Mouse (Mus musculus): Measurements from ENCODE around the gene Cep85l. TPM values are rescaled to one million over a fixed set of nuclear protein-coding genes. Genes with fewer than 3 reads are reported as not detected.
A peak's percentile ranks its signal among the peaks of the same experiment; 100 is the strongest.

Gene Cep85l
- polyA plus RNA-seq, 1 experiment = 7.8 TPM

- TF ChIP-seq POLR2A (IDR thresholded peaks at IDR 0.05; ENCODE audit: extremely low read depth, insufficient read depth, low read length) (no peak), CTCF (IDR thresholded peaks at IDR 0.05; ENCODE audit: extremely low read depth, insufficient read depth, low read length) (no peak)
- H3K4me3 ChIP-seq (ENCODE audit: insufficient read depth, low read length) = peak overlapping the region; percentile 100
- H3K4me1 ChIP-seq (ENCODE audit: control insufficient read depth, insufficient read depth, low read length) = peaks cover 7% of the 10 kb centered on the region
- peak overlapping the region; percentile 94 for H3K27ac ChIP-seq (ENCODE audit: insufficient read depth, low read length)
Observed at GRCm38 (mm10) chr10:53378981-53379708, 602 bp downstream of the Cep85l start.

GRCm38 (mm10) chr10:53378296-53378695 lies 1.5 kb downstream of the Cep85l start:
- H3K27ac ChIP-seq (ENCODE audit: insufficient read depth, low read length) = no peak overlapping the region
- no peak for TF ChIP-seq POLR2A (IDR thresholded peaks at IDR 0.05; ENCODE audit: extremely low read depth, insufficient read depth, low read length)
- no peak for TF ChIP-seq CTCF (IDR thresholded peaks at IDR 0.05; ENCODE audit: extremely low read depth, insufficient read depth, low read length)

GRCm38 (mm10) chr10:53377096-53377495 lies 2.7 kb downstream of the Cep85l start:
- TF ChIP-seq POLR2A (IDR thresholded peaks at IDR 0.05; ENCODE audit: extremely low read depth, insufficient read depth, low read length) (no peak), CTCF (IDR thresholded peaks at IDR 0.05; ENCODE audit: extremely low read depth, insufficient read depth, low read length) (no peak)
- Histone ChIP-seq H3K4me3 (ENCODE audit: insufficient read depth, low read length) (no peak overlapping the region; the same call in 1 of the 2 replicates), H3K4me1 (ENCODE audit: control insufficient read depth, insufficient read depth, low read length) (peaks cover 7% of the 10 kb centered on the region), H3K27ac (ENCODE audit: insufficient read depth, low read length) (no peak overlapping the region)

More at GRCm38 (mm10) chr10:53378296-53378695, 1.5 kb downstream of the Cep85l start:
- Histone ChIP-seq H3K4me1 (ENCODE audit: control insufficient read depth, insufficient read depth, low read length) (peaks cover 7% of the 10 kb centered on the region), H3K4me3 (ENCODE audit: insufficient read depth, low read length) (peak overlapping the region; percentile 100)

- H3K4me3 ChIP-seq (ENCODE audit: insufficient read depth, low read length) = no peak overlapping the region
- no peak overlapping the region for H3K27ac ChIP-seq (ENCODE audit: insufficient read depth, low read length)
- TF ChIP-seq POLR2A (IDR thresholded peaks at IDR 0.05; ENCODE audit: extremely low read depth, insufficient read depth, low read length) = no peak
- no peak for TF ChIP-seq CTCF (IDR thresholded peaks at IDR 0.05; ENCODE audit: extremely low read depth, insufficient read depth, low read length)
- peaks cover 7% of the 10 kb centered on the region for H3K4me1 ChIP-seq (ENCODE audit: control insufficient read depth, insufficient read depth, low read length)
Observed at GRCm38 (mm10) chr10:53373885-53374578, 5.7 kb downstream of the Cep85l start.

GRCm38 (mm10) chr10:53367265-53367664 lies 12.5 kb downstream of the Cep85l start:
- no peak overlapping the region for H3K4me3 ChIP-seq (ENCODE audit: insufficient read depth, low read length)
- TF ChIP-seq CTCF (IDR thresholded peaks at IDR 0.05; ENCODE audit: extremely low read depth, insufficient read depth, low read length) = no peak
- TF ChIP-seq POLR2A (IDR thresholded peaks at IDR 0.05; ENCODE audit: extremely low read depth, insufficient read depth, low read length) = no peak
- H3K4me1 ChIP-seq (ENCODE audit: control insufficient read depth, insufficient read depth, low read length) = no peaks in the 10 kb centered on the region; the same call in 1 of the 2 replicates
- H3K27ac ChIP-seq (ENCODE audit: insufficient read depth, low read length) = no peak overlapping the region

GRCm38 (mm10) chr10:53364311-53364710 lies 15.4 kb downstream of the Cep85l start:
- Histone ChIP-seq H3K4me3 (ENCODE audit: insufficient read depth, low read length) (no peak overlapping the region), H3K4me1 (ENCODE audit: control insufficient read depth, insufficient read depth, low read length) (no peaks in the 10 kb centered on the region; the same call in 1 of the 2 replicates), H3K27ac (ENCODE audit: insufficient read depth, low read length) (no peak overlapping the region)
- no peak for TF ChIP-seq CTCF (IDR thresholded peaks at IDR 0.05; ENCODE audit: extremely low read depth, insufficient read depth, low read length)
- TF ChIP-seq POLR2A (IDR thresholded peaks at IDR 0.05; ENCODE audit: extremely low read depth, insufficient read depth, low read length) = no peak

GRCm38 (mm10) chr10:53359016-53359415 lies 20.7 kb downstream of the Cep85l start:
- no peak for TF ChIP-seq CTCF (IDR thresholded peaks at IDR 0.05; ENCODE audit: extremely low read depth, insufficient read depth, low read length)
- TF ChIP-seq POLR2A (IDR thresholded peaks at IDR 0.05; ENCODE audit: extremely low read depth, insufficient read depth, low read length) = no peak
- no peaks in the 10 kb centered on the region for H3K4me1 ChIP-seq (ENCODE audit: control insufficient read depth, insufficient read depth, low read length)
- no peak overlapping the region for H3K4me3 ChIP-seq (ENCODE audit: insufficient read depth, low read length)
- H3K27ac ChIP-seq (ENCODE audit: insufficient read depth, low read length) = no peak overlapping the region

- no peak for TF ChIP-seq CTCF (IDR thresholded peaks at IDR 0.05; ENCODE audit: extremely low read depth, insufficient read depth, low read length)
- no peak for TF ChIP-seq POLR2A (IDR thresholded peaks at IDR 0.05; ENCODE audit: extremely low read depth, insufficient read depth, low read length)
- Histone ChIP-seq H3K4me1 (ENCODE audit: control insufficient read depth, insufficient read depth, low read length) (no peaks in the 10 kb centered on the region; the same call in 1 of the 2 replicates), H3K27ac (ENCODE audit: insufficient read depth, low read length) (no peak overlapping the region), H3K4me3 (ENCODE audit: insufficient read depth, low read length) (no peak overlapping the region)
Observed at GRCm38 (mm10) chr10:53353665-53354064, 26.1 kb downstream of the Cep85l start.

GRCm38 (mm10) chr10:53349254-53349653 lies 30.5 kb downstream of the Cep85l start:
- TF ChIP-seq POLR2A (IDR thresholded peaks at IDR 0.05; ENCODE audit: extremely low read depth, insufficient read depth, low read length) (no peak), CTCF (IDR thresholded peaks at IDR 0.05; ENCODE audit: extremely low read depth, insufficient read depth, low read length) (no peak)
- no peak overlapping the region for H3K27ac ChIP-seq (ENCODE audit: insufficient read depth, low read length)
- no peaks in the 10 kb centered on the region; the same call in 1 of the 2 replicates for H3K4me1 ChIP-seq (ENCODE audit: control insufficient read depth, insufficient read depth, low read length)
- H3K4me3 ChIP-seq (ENCODE audit: insufficient read depth, low read length) = no peak overlapping the region

Data from cortical plate, adult 2 months (tissue).